Mouse (Mus musculus) stomach, embryonic 15.5 days (tissue): ENCODE results near the gene Adssl1. TPM values are rescaled to one million over a fixed set of nuclear protein-coding genes. Genes with fewer than 3 reads are reported as not detected.

ENCODE experiments used
- ATAC-seq: fragments of 200-750 bp; cut with Nextera tagmentation; 2 replicates; pipeline ENCODE4 v1.8.0; 2017; ENCODE audit warnings: low read depth, moderate number of reproducible peaks, moderate TSS enrichment; ENCODE audit not compliant: insufficient read depth, low FRiP score
- H3K27ac ChIP-seq: fragments of 300-500 bp; sonication (generic); 2 replicates; pipeline ENCODE4 v1.5.1; 2015; ENCODE audit warnings: mild to moderate bottlenecking, inconsistent platforms
- H3K27me3 ChIP-seq: fragments of 300-500 bp; sonication (generic); replicated peaks from 2 replicates; pipeline ENCODE4 v1.6.1; 2015; ENCODE audit warnings: inconsistent platforms
- H3K36me3 ChIP-seq: fragments of 300-500 bp; sonication (generic); 2 replicates; pipeline ENCODE4 v1.6.1; 2015; ENCODE audit warnings: inconsistent platforms
- H3K4me1 ChIP-seq: fragments of 300-500 bp; sonication (generic); 2 replicates; pipeline ENCODE4 v1.6.1; 2015; ENCODE audit warnings: inconsistent platforms
- H3K4me2 ChIP-seq: fragments of 300-500 bp; sonication (generic); 2 replicates; pipeline ENCODE4 v1.6.1; 2015; ENCODE audit warnings: mild to moderate bottlenecking, inconsistent platforms
- H3K4me3 ChIP-seq: fragments of 300-500 bp; sonication (generic); replicated peaks from 2 replicates; pipeline ENCODE4 v1.5.1; 2015; ENCODE audit warnings: inconsistent platforms
- H3K9ac ChIP-seq: fragments of 300-500 bp; sonication (generic); 2 replicates; pipeline ENCODE4 v1.6.1; 2015; ENCODE audit warnings: inconsistent platforms
- H3K9me3 ChIP-seq: fragments of 300-500 bp; sonication (generic); 2 replicates; pipeline ENCODE4 v1.6.1; 2016; ENCODE audit warnings: inconsistent platforms
- WGBS: fragments of 180-500 bp; shearing (Covaris S2); methylation state at CpG from one replicate; pipeline ENCODE4 v1.1.7; 2015; 5-methylcytosine and 5-hydroxymethylcytosine counted together
- polyA plus RNA-seq: library from polyadenylated mRNA; unstranded; fragments of >200 nt; fragmentation: Nextera tagmentation; extraction: Ambion mirVana; gene quantifications from 2 replicates; pipeline ENCODE4 v1.2.1, GENCODE M21; 2015

Gene Adssl1
- polyA plus RNA-seq, 1 experiment from 2014 or later: 4.4 TPM

GRCm38 (mm10) chr12:112644855-112645506 lies 25.1 kb downstream of the Adssl1 start:
- Histone ChIP-seq H3K27ac (peak overlapping the region; percentile 91), H3K4me2 (peak overlapping the region; percentile 87), H3K4me1 (peaks cover 18% of the 10 kb centered on the region), H3K36me3 (peaks cover 11% of the 10 kb centered on the region), H3K4me3 (peak overlapping the region; percentile 83), H3K27me3 (no peaks in the 10 kb centered on the region), H3K9me3 (no peaks in the 10 kb centered on the region), H3K9ac (peak overlapping the region; percentile 82)
- ATAC-seq: peak; percentile 6
- under 1% methylated on average over 75 of the region's 75 CpGs for WGBS

GRCm38 (mm10) chr12:112646139-112646538 lies 26.3 kb downstream of the Adssl1 start:
- ATAC-seq: no peak
- H3K4me3 ChIP-seq: peak overlapping the region; percentile 83
- no peak overlapping the region; the same call in 1 of the 2 replicates for H3K9ac ChIP-seq
- H3K4me2 ChIP-seq: peak overlapping the region; percentile 87
- no peak overlapping the region for H3K27ac ChIP-seq
- WGBS: 41% methylated on average over 6 of the region's 6 CpGs
- peaks cover 18% of the 10 kb centered on the region for H3K4me1 ChIP-seq
- no peaks in the 10 kb centered on the region for H3K9me3 ChIP-seq
- no peaks in the 10 kb centered on the region for H3K27me3 ChIP-seq
- peaks cover 11% of the 10 kb centered on the region for H3K36me3 ChIP-seq

DNA sequence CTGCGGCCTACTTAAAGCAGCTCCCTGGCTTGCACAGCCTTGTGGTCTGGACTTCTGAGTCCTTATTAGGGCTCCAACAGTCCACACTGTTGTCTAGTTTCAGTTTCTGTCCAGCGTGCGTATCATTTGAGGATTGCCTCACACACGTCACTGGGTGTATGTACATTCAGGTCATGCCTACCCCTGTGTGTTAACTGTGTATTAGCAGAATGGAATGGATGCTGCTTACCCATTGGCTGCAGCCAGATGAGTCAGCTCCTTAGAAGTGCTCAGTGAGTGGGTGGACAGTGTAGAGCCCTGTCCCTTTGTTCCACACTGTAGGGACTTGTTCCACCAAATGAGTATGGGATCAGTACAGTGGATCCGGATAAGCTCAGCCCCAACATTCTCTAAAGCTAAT lies 28.2 kb downstream of the Adssl1 start:
- Histone ChIP-seq H3K9ac (no peak overlapping the region), H3K27ac (no peak overlapping the region), H3K4me2 (no peak overlapping the region), H3K27me3 (no peaks in the 10 kb centered on the region), H3K9me3 (no peaks in the 10 kb centered on the region), H3K4me3 (no peak overlapping the region), H3K36me3 (peaks cover 24% of the 10 kb centered on the region), H3K4me1 (peaks cover 18% of the 10 kb centered on the region)
- ATAC-seq: no peak
- 85% methylated on average over 5 of the region's 5 CpGs for WGBS

DNA sequence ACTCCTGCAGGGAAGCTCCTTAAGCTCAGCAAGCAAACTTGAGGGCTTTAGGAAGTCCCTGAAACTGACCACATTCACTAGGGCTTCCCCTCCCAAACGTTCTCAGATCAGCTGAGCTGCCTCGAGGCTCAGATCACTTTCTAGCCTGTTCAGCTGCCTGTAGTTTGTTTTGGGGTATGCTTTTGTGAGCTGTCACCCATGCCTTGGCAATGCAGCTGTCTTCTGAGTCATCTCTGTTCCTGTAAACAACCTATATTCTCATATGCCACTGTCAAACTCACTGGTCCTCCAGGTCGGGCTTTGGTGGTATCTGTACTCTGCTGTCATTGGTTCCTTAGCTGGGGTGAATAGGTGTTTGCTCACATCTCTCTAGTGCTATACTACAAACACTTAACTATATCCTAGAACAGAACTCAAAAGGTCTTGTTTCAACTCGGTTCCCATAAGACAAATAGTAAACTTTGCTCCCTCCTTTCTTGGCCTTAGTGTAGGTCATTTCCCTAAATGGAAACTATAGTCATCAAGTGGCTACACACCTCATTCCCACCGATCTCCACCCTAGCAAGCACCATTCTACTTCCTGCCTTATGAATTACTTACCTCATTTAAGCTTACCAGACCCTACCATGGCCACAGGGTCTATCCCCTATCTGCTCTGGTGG lies 32.1 kb downstream of the Adssl1 start:
- no peak overlapping the region for H3K4me3 ChIP-seq
- H3K9ac ChIP-seq: no peak overlapping the region
- no peaks in the 10 kb centered on the region for H3K9me3 ChIP-seq
- no peak overlapping the region for H3K27ac ChIP-seq
- H3K4me2 ChIP-seq: no peak overlapping the region
- H3K36me3 ChIP-seq: peaks cover 57% of the 10 kb centered on the region
- no peaks in the 10 kb centered on the region for H3K27me3 ChIP-seq
- ATAC-seq: no peak
- peaks cover 10% of the 10 kb centered on the region; the same call in 1 of the 2 replicates for H3K4me1 ChIP-seq
- WGBS: 72% methylated on average over 5 of the region's 5 CpGs

GRCm38 (mm10) chr12:112653157-112653824 lies 33.4 kb downstream of the Adssl1 start:
- H3K9me3 ChIP-seq: no peaks in the 10 kb centered on the region
- peak; percentile 32; the same call in 1 of the 2 replicates for ATAC-seq
- H3K27me3 ChIP-seq: no peaks in the 10 kb centered on the region
- H3K4me1 ChIP-seq: peaks cover 10% of the 10 kb centered on the region; the same call in 1 of the 2 replicates
- H3K9ac ChIP-seq: no peak overlapping the region
- H3K4me3 ChIP-seq: no peak overlapping the region
- peaks cover 65% of the 10 kb centered on the region for H3K36me3 ChIP-seq
- 36% methylated on average over 7 of the region's 7 CpGs for WGBS
- no peak overlapping the region for H3K4me2 ChIP-seq
- no peak overlapping the region for H3K27ac ChIP-seq

GRCm38 (mm10) chr12:112654076-112654475 lies 34.2 kb downstream of the Adssl1 start:
- Histone ChIP-seq H3K9ac (no peak overlapping the region), H3K27ac (no peak overlapping the region), H3K4me3 (no peak overlapping the region), H3K4me2 (no peak overlapping the region), H3K9me3 (no peaks in the 10 kb centered on the region), H3K27me3 (no peaks in the 10 kb centered on the region), H3K36me3 (peaks cover 67% of the 10 kb centered on the region), H3K4me1 (peaks cover 13% of the 10 kb centered on the region; the same call in 1 of the 2 replicates)
- ATAC-seq: no peak
- WGBS: 88% methylated on average over 5 of the region's 5 CpGs

DNA sequence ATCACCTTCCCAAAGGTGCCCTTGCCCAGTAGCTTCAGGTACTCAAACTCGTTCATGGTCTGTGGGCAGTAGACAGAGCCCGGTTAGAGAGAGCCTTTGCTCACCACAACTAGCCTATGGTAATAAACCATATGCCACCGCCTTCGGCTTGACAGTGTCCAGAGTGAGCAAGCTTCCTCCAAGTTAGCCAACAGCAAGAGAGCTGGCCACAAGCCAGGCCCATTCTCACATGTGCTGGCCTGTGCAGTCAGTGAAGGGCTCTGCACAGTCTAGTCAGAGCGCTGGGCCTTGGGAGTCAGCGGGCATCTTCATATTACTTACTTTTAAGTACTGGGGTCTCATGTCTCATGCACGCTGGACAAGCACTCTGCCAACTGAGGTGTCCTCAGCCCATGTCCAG lies 38.8 kb downstream of the Adssl1 start:
- H3K4me1 ChIP-seq: peaks cover 52% of the 10 kb centered on the region
- no peaks in the 10 kb centered on the region for H3K27me3 ChIP-seq
- peaks cover 76% of the 10 kb centered on the region for H3K36me3 ChIP-seq
- 89% methylated on average over 7 of the region's 7 CpGs for WGBS
- no peak overlapping the region for H3K4me3 ChIP-seq
- H3K4me2 ChIP-seq: no peak overlapping the region
- H3K9ac ChIP-seq: no peak overlapping the region
- H3K9me3 ChIP-seq: no peaks in the 10 kb centered on the region
- no peak for ATAC-seq
- no peak overlapping the region for H3K27ac ChIP-seq

DNA sequence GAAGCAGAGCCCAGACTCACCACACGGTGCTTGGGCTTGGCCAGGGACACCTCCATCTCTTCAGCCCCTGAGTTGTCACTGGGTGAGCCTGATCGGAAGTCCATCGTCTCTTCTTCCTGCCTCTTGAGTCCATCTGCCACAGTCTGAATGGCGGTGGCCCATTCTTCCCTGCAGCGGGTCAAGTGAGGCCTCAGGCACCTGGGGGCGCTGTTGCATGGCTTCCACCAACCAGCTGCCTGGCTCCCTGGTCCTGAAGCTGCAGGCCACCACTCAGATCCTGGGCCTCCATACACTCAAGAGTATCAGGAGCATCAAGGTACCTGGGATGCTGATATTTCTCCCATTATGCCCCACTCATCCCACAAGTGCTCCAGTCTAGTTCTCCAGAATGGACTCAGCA lies 39.3 kb downstream of the Adssl1 start:
- Histone ChIP-seq H3K9ac (no peak overlapping the region), H3K27me3 (no peaks in the 10 kb centered on the region), H3K36me3 (peaks cover 71% of the 10 kb centered on the region), H3K4me3 (no peak overlapping the region), H3K4me2 (no peak overlapping the region), H3K4me1 (peaks cover 54% of the 10 kb centered on the region), H3K27ac (no peak overlapping the region), H3K9me3 (no peaks in the 10 kb centered on the region)
- ATAC-seq: no peak
- WGBS: 83% methylated on average over 6 of the region's 6 CpGs

GRCm38 (mm10) chr12:112660576-112661326 lies 40.9 kb downstream of the Adssl1 start:
- H3K9me3 ChIP-seq: no peaks in the 10 kb centered on the region
- 21% methylated on average over 5 of the region's 5 CpGs for WGBS
- H3K9ac ChIP-seq: no peak overlapping the region
- H3K27ac ChIP-seq: peak overlapping the region; percentile 90
- ATAC-seq: peak; percentile 77
- peaks cover 57% of the 10 kb centered on the region for H3K36me3 ChIP-seq
- H3K4me3 ChIP-seq: no peak overlapping the region
- H3K27me3 ChIP-seq: no peaks in the 10 kb centered on the region
- peak overlapping the region; percentile 39 for H3K4me2 ChIP-seq
- H3K4me1 ChIP-seq: peaks cover 63% of the 10 kb centered on the region

DNA sequence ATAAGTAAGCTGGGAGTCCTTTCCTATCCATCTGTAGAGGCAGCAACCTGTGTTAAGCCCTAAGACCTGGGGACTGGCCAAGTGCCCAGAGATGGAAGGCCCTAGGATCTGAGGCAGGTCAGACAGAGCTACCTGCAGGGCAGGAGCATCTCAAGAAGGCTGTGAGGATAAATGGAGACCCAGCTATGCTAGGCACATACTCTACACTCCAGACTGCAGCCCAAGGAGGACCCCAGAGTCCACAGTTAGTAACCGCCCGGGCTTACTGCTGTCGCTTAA lies 41.4 kb downstream of the Adssl1 start:
- H3K36me3 ChIP-seq: peaks cover 52% of the 10 kb centered on the region
- H3K9me3 ChIP-seq: no peaks in the 10 kb centered on the region
- no peaks in the 10 kb centered on the region for H3K27me3 ChIP-seq
- peak overlapping the region; percentile 90 for H3K27ac ChIP-seq
- peak overlapping the region; percentile 39 for H3K4me2 ChIP-seq
- no peak for ATAC-seq
- 73% methylated on average over 3 of the region's 3 CpGs for WGBS
- H3K4me1 ChIP-seq: peaks cover 68% of the 10 kb centered on the region
- H3K9ac ChIP-seq: no peak overlapping the region
- no peak overlapping the region for H3K4me3 ChIP-seq

DNA sequence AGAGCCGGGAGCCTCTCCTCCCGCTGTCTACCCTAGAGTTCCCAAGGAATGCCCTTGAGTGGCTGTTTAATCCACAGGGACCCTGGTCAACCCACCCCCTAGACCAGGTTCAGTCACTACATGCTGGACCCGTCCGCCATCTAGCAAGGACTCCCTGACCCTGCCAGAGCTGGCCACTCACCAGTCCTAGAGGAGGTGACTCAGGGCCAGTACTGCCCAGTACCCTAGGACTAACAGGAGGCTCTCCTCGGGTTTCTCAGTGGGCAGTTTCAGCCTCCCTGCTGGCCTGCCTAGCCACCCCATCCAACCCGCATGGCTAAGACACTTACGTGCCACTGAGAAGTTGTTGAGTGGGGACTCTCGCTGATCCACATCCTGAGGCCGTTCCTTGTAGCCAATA lies 42.0 kb downstream of the Adssl1 start:
- H3K9ac ChIP-seq: no peak overlapping the region
- no peaks in the 10 kb centered on the region for H3K9me3 ChIP-seq
- H3K4me1 ChIP-seq: peaks cover 74% of the 10 kb centered on the region
- H3K4me3 ChIP-seq: no peak overlapping the region
- 75% methylated on average over 9 of the region's 9 CpGs for WGBS
- ATAC-seq: no peak
- H3K4me2 ChIP-seq: peak overlapping the region; percentile 39; the same call in 1 of the 2 replicates
- peak overlapping the region; percentile 90 for H3K27ac ChIP-seq
- H3K36me3 ChIP-seq: peaks cover 47% of the 10 kb centered on the region
- no peaks in the 10 kb centered on the region for H3K27me3 ChIP-seq
